Mouse (Mus musculus): ENCODE measurements around the gene Gm49333. TPM values are rescaled to one million over a fixed set of nuclear protein-coding genes. Genes with fewer than 3 reads are reported as not detected.

Gene Gm49333
- polyA plus RNA-seq (2014; fragmentation: Nextera tagmentation; extraction: Ambion mirVana) = not detected in 2 replicates

DNA sequence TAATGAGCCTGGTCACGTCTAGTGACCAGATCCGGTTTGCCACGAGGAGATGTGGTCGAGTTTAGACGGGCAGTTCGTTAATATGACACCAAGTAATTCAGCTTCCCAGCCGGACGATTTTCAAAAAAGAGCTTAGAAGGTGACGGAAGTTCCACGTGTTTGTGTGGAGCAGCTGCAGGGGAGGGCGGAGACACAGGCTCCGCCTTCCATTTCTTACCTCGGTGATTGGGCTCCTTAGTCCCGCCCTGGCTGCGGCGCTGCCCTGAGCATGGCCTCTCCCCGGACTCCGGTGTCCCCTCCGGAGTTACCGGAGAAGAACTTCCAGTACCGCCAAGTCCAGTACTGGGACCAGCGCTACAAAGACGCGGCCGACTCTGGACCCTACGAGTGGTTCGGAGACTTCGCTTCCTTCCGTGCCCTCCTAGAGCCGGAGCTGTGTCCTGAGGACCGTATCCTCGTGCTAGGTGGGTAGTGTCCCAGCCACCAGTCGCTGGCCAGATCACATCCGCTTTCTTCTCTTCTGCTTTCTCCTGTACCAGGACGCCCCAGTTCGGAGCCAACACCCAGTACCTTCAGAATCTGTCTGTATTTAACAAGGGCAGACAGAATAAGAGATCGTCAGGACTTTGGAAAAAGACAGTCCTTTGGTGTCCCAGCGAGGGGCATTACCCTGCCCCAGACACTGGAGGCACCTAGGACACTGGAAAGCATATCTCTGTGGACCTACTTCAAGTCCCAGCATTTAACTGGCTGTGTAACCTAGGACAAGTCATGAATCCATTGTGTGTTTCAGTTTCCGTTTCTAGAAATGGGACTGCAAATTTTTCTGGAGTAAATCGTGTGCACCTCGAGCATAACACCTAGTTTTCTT is at the start of gene Gm49333, which contains the start of the genes Eef1akmt4 and Alg3:
Gene Gm49333 (plus strand): TSS at position 254 of the 871 bp plus-strand sequence.
Gene Eef1akmt4 (plus strand): TSS at position 237 of the 871 bp plus-strand sequence.
Gene Alg3 (minus strand): TSS at position 379 of the 871 bp plus-strand sequence.
- H3K4me1 ChIP-seq (ENCODE audit: control insufficient read depth, insufficient read depth, low read length) = peaks cover 5% of the 10 kb centered on the region; the same call in 1 of the 2 replicates
- peak within 1 kb of the TSS; percentile 84 for H3K9ac ChIP-seq (ENCODE audit: low read depth, low read length)
- peaks cover 12% of the 10 kb centered on the region; the same call in 1 of the 2 replicates for H3K36me3 ChIP-seq (ENCODE audit: control insufficient read depth, insufficient read depth, low read length)
- WGBS = 2% methylated on average over 41 of the region's 41 CpGs
- H3K27me3 ChIP-seq (ENCODE audit: control insufficient read depth, insufficient read depth, low read length) = no peaks in the 10 kb centered on the region
- peak; percentile 97 for ATAC-seq (ENCODE audit: low FRiP score, low TSS enrichment)
- H3K9me3 ChIP-seq (ENCODE audit: control insufficient read depth, low read length) = no peaks in the 10 kb centered on the region
- peak within 1 kb of the TSS; percentile 78 for H3K27ac ChIP-seq (ENCODE audit: low read depth, low read length)
- H3K4me3 ChIP-seq (ENCODE audit: low read length) = peak within 1 kb of the TSS; percentile 71
- peak within 1 kb of the TSS; percentile 76 for H3K4me2 ChIP-seq (replicated peaks; ENCODE audit: low read depth, low read length)

DNA sequence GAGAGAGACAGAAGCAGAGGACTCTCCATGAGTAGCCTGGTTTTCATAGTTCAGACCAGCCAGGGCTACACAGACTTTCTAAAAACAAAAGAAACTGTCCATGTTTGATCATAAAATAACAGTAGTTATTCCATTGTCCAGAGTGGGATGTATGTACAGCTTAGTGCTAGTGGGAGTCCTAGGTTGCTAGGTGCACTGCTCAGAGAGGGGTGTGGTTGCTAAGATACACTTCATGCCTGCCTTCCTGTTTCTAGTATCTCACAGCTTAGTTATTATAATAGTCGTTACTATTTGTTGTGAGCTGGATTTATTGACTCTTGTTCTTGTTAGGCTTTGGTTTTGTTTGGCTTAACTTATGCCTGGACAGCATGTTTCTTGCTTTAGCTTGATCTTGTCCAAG is 46.3 kb upstream of the Gm49333 start:
- Histone ChIP-seq H3K9me3 (ENCODE audit: control insufficient read depth, low read length) (no peaks in the 10 kb centered on the region), H3K27me3 (ENCODE audit: control insufficient read depth, insufficient read depth, low read length) (no peaks in the 10 kb centered on the region), H3K4me1 (ENCODE audit: control insufficient read depth, insufficient read depth, low read length) (no peaks in the 10 kb centered on the region), H3K9ac (ENCODE audit: low read depth, low read length) (no peak overlapping the region), H3K4me3 (ENCODE audit: low read length) (no peak overlapping the region), H3K27ac (ENCODE audit: low read depth, low read length) (no peak overlapping the region), H3K4me2 (replicated peaks; ENCODE audit: low read depth, low read length) (no peak overlapping the region), H3K36me3 (ENCODE audit: control insufficient read depth, insufficient read depth, low read length) (peaks cover 28% of the 10 kb centered on the region)
- WGBS = 88% methylated on average over 1 of the region's 1 CpGs
- ATAC-seq (ENCODE audit: low FRiP score, low TSS enrichment) = no peak

DNA sequence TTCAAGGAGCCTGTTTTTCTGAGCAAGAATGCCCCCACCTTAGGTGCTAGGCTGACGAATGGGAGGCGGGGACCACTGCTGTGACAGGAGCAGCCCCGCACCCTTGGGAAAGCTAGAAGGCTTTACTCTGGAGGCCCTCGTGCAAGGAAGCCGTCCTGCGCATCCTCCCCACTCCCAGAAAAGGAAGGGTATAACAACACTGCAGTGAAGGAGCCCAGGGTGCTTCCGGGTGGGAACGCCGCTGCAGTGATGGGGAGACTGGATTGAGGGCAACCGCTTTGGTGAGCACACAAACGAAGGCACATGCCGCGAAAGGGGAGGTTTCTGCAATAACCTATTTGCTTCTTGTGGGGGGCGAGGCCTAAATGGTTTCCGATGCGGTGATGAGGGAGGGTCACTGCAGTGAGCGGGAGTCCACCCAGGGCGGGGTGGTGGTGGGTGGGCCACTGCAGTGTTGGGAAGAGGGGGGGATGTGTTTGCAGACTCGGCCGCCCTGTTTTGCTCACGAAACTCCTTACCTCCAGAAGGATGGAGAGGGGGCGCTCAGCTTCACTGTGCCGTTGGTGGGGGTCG is 22.0 kb upstream of the Gm49333 start, which contains the start of gene Vwa5b2:
Gene Vwa5b2 (plus strand): TSS at position 106 of the 573 bp plus-strand sequence.
- Histone ChIP-seq H3K27me3 (ENCODE audit: control insufficient read depth, insufficient read depth, low read length) (peaks cover 55% of the 10 kb centered on the region), H3K9ac (ENCODE audit: low read depth, low read length) (peak within 1 kb of the TSS; percentile 49; the same call in 1 of the 2 replicates)
- peak; percentile 50 for ATAC-seq (ENCODE audit: low FRiP score, low TSS enrichment)

DNA sequence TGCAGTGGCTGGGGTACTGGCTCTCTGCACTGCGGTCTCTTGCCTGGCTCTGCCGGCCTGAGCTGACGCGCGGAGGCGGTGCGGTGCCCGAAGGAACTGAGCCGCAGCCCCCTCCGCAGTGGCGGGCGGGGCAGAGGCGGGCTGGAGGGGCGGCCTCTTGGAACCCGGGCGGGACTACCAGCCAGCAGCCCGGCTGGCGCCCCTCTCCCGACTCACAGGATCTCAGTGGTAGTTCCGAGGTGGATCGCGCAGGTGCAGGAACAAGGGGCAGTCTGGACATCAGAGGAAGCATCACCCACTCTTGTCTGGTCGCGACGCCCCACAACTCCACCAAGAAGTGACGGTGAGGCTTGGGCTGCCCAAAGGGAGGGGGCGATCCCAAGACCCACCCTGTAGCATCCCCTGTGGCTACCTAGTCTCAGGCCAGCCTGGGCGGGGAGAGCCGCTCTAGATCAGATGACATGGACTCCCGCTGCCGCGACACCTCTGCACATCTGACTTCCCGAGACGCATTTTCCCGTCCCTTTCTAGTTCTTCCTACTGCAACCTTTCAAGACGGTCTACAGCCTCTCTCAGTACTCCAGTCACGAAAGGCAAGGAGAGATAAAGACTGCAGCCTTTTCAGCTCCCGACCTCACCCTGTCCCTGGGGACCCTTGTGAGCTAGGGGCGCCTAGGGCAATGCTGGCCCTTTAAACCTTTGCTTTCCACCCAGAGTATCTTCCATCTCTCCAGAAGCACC is 21.3 kb upstream of the Gm49333 start:
- H3K27ac ChIP-seq (ENCODE audit: low read depth, low read length) = no peak overlapping the region
- peak overlapping the region; percentile 49; the same call in 1 of the 2 replicates for H3K9ac ChIP-seq (ENCODE audit: low read depth, low read length)
- 2% methylated on average over 36 of the region's 39 CpGs for WGBS
- H3K9me3 ChIP-seq (ENCODE audit: control insufficient read depth, low read length) = 0 out of 2 replicates have a peak, but pooled peaks cover 2% of the 10 kb centered on the region
- ATAC-seq (ENCODE audit: low FRiP score, low TSS enrichment) = peak; percentile 86
- H3K36me3 ChIP-seq (ENCODE audit: control insufficient read depth, insufficient read depth, low read length) = no peaks in the 10 kb centered on the region
- H3K4me2 ChIP-seq (replicated peaks; ENCODE audit: low read depth, low read length) = peak overlapping the region; percentile 84
- peaks cover 55% of the 10 kb centered on the region for H3K27me3 ChIP-seq (ENCODE audit: control insufficient read depth, insufficient read depth, low read length)
- H3K4me1 ChIP-seq (ENCODE audit: control insufficient read depth, insufficient read depth, low read length) = no peaks in the 10 kb centered on the region; the same call in 1 of the 2 replicates
- peak overlapping the region; percentile 46 for H3K4me3 ChIP-seq (ENCODE audit: low read length)

More for the DNA sequence above, 22.0 kb upstream of the Gm49333 start, which contains the start of gene Vwa5b2:
- Histone ChIP-seq H3K36me3 (ENCODE audit: control insufficient read depth, insufficient read depth, low read length) (no peaks in the 10 kb centered on the region), H3K4me2 (replicated peaks; ENCODE audit: low read depth, low read length) (peak within 1 kb of the TSS; percentile 84), H3K27ac (ENCODE audit: low read depth, low read length) (no peak within 1 kb of the TSS), H3K4me3 (ENCODE audit: low read length) (peak within 1 kb of the TSS; percentile 46), H3K4me1 (ENCODE audit: control insufficient read depth, insufficient read depth, low read length) (no peaks in the 10 kb centered on the region; the same call in 1 of the 2 replicates), H3K9me3 (ENCODE audit: control insufficient read depth, low read length) (0 out of 2 replicates have a peak, but pooled peaks cover 2% of the 10 kb centered on the region)
- under 1% methylated on average over 24 of the region's 24 CpGs for WGBS

DNA sequence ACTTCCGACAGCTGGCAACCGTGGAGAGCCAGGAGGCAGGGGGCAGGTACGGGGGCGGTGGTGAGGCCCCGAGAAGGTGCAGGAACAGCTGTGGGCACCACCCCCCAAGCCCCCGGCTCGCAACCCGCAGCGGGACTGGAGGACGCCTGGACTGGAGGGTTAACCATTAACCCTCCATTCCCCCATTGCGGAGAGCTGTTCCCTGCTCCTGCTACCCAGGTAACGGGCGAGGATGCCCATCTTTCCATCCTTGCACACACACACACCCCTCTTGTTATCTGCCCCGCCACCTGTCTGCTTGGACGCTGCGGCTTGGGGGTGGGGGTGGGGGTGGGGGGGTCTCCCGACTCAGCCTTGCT is 20.8 kb upstream of the Gm49333 start:
- Histone ChIP-seq H3K4me3 (ENCODE audit: low read length) (peak overlapping the region; percentile 46), H3K27me3 (ENCODE audit: control insufficient read depth, insufficient read depth, low read length) (peaks cover 55% of the 10 kb centered on the region), H3K27ac (ENCODE audit: low read depth, low read length) (no peak overlapping the region), H3K9ac (ENCODE audit: low read depth, low read length) (no peak overlapping the region), H3K4me1 (ENCODE audit: control insufficient read depth, insufficient read depth, low read length) (no peaks in the 10 kb centered on the region; the same call in 1 of the 2 replicates), H3K9me3 (ENCODE audit: control insufficient read depth, low read length) (0 out of 2 replicates have a peak, but pooled peaks cover 2% of the 10 kb centered on the region), H3K36me3 (ENCODE audit: control insufficient read depth, insufficient read depth, low read length) (no peaks in the 10 kb centered on the region), H3K4me2 (replicated peaks; ENCODE audit: low read depth, low read length) (peak overlapping the region; percentile 84)
- peak; percentile 9 for ATAC-seq (ENCODE audit: low FRiP score, low TSS enrichment)
- WGBS = 4% methylated on average over 16 of the region's 17 CpGs

DNA sequence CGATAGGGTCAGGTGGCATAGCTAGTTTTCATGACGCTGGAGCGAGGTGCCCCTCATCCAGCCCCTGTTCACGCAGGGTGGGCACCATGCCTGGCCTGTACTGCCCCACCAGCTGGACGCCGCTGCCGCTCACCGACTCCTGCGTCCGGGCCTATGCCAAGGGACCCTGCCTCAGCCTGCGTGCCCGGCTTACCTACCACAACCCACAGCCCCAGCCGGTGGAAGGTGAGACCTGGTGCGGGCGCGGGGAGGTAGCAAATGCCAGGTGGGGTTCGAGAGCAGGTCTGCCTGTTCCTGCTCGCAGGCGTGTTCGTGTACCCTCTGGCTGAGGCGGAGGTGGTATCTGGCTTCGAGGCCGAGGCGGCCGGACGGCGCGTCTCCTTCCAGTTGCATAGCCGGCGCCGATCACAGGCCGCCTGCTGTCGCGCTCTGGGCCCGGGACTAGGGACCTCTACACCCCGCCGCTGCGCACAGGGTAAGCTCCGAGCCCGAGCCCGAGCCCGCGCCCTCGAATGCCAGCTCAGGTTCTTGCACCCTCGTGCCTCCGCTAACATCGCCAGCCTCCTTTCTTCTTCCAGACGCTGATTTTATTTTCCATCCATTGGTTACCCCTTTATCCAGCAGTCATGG is 20.2 kb upstream of the Gm49333 start:
- no peaks in the 10 kb centered on the region for H3K36me3 ChIP-seq (ENCODE audit: control insufficient read depth, insufficient read depth, low read length)
- H3K4me1 ChIP-seq (ENCODE audit: control insufficient read depth, insufficient read depth, low read length) = no peaks in the 10 kb centered on the region; the same call in 1 of the 2 replicates
- H3K9ac ChIP-seq (ENCODE audit: low read depth, low read length) = no peak overlapping the region
- peak overlapping the region; percentile 23 for H3K4me3 ChIP-seq (ENCODE audit: low read length)
- H3K27me3 ChIP-seq (ENCODE audit: control insufficient read depth, insufficient read depth, low read length) = peaks cover 55% of the 10 kb centered on the region
- H3K4me2 ChIP-seq (replicated peaks; ENCODE audit: low read depth, low read length) = peak overlapping the region; percentile 84; the same call in 1 of the 2 replicates
- 0 out of 2 replicates have a peak, but pooled peaks cover 2% of the 10 kb centered on the region for H3K9me3 ChIP-seq (ENCODE audit: control insufficient read depth, low read length)
- WGBS = 5% methylated on average over 43 of the region's 48 CpGs
- peak; percentile 19; the same call in 1 of the 2 replicates for ATAC-seq (ENCODE audit: low FRiP score, low TSS enrichment)
- H3K27ac ChIP-seq (ENCODE audit: low read depth, low read length) = no peak overlapping the region

DNA sequence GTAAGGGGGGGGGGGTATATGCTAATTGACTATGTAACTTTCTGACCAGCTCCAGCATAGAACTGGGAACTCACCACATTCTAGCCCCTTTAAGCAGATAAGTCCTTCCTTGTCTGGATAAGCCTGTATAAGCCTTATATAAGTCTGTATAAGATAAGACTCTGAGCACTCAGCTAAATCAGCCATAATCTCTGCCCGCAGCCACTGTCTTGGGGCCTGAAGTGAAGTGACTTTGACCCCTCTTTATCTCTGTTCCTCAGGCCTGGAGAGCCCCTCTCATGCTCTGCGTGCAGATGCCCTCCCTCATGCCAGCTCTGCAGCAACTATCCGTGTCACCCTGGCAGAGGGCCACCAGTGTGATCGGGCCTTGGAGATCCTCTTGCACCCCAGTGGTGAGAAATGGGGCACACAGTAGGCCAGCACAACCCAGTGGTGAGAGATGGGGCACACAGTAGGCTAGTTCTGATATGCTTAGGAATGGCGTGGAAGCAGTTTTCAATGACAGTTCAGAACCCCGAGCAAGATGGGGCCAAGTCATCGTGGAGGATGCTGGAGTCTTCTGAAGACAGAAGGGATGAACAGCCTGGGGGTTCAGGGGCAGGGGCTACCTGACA is 16.2 kb upstream of the Gm49333 start:
- WGBS = 86% methylated on average over 7 of the region's 7 CpGs
- Histone ChIP-seq H3K27me3 (ENCODE audit: control insufficient read depth, insufficient read depth, low read length) (peaks cover 38% of the 10 kb centered on the region), H3K9ac (ENCODE audit: low read depth, low read length) (no peak overlapping the region), H3K4me2 (replicated peaks; ENCODE audit: low read depth, low read length) (no peak overlapping the region), H3K4me1 (ENCODE audit: control insufficient read depth, insufficient read depth, low read length) (no peaks in the 10 kb centered on the region; the same call in 1 of the 2 replicates), H3K9me3 (ENCODE audit: control insufficient read depth, low read length) (no peaks in the 10 kb centered on the region), H3K27ac (ENCODE audit: low read depth, low read length) (no peak overlapping the region), H3K36me3 (ENCODE audit: control insufficient read depth, insufficient read depth, low read length) (no peaks in the 10 kb centered on the region), H3K4me3 (ENCODE audit: low read length) (no peak overlapping the region)
- ATAC-seq (ENCODE audit: low FRiP score, low TSS enrichment) = no peak

DNA sequence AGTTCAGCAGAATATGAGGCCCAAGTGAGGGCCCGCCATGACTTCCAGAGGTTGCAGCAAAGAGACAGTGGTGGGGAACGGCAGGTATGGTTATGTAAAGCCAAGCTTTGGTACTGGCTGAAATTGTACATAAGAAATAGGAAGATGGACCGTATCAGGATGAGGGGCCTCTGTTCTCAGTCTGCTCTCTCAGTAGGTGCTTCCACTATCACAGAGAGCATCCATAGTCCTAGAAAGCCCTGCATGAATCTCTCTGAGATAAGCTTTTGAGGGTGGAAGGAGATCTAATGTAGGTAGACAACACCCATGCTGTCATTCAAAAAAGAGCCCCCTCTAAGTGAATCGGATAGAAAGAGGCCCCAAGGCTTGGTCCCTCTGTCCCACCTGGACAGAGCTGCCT is 15.7 kb upstream of the Gm49333 start:
- ATAC-seq (ENCODE audit: low FRiP score, low TSS enrichment) = no peak
- Histone ChIP-seq H3K27me3 (ENCODE audit: control insufficient read depth, insufficient read depth, low read length) (peaks cover 32% of the 10 kb centered on the region), H3K9me3 (ENCODE audit: control insufficient read depth, low read length) (no peaks in the 10 kb centered on the region), H3K36me3 (ENCODE audit: control insufficient read depth, insufficient read depth, low read length) (no peaks in the 10 kb centered on the region), H3K9ac (ENCODE audit: low read depth, low read length) (no peak overlapping the region), H3K4me2 (replicated peaks; ENCODE audit: low read depth, low read length) (no peak overlapping the region), H3K27ac (ENCODE audit: low read depth, low read length) (no peak overlapping the region), H3K4me3 (ENCODE audit: low read length) (no peak overlapping the region), H3K4me1 (ENCODE audit: control insufficient read depth, insufficient read depth, low read length) (no peaks in the 10 kb centered on the region; the same call in 1 of the 2 replicates)
- 91% methylated on average over 4 of the region's 4 CpGs for WGBS

Data from kidney, embryonic 14.5 days (tissue).